Mouse (Mus musculus) cerebellum, adult 2 months (tissue): ENCODE measurements around the gene Rbsn.

Experiments used
- CTCF ChIP-seq: fragments of 200-500 bp; IDR thresholded peaks from 2 replicates; pipeline ENCODE4 v1.5.1; 2011; ENCODE audit warnings: low read depth, mild to moderate bottlenecking, control low read depth, low read length, moderate library complexity, borderline replicate concordance; ENCODE audit not compliant: insufficient read depth
- POLR2A ChIP-seq: fragments of 200-500 bp; IDR thresholded peaks from 2 replicates; pipeline ENCODE4 v1.6.1; 2011; ENCODE audit warnings: low read length, control low read depth, borderline replicate concordance; ENCODE audit not compliant: insufficient read depth

DNA sequence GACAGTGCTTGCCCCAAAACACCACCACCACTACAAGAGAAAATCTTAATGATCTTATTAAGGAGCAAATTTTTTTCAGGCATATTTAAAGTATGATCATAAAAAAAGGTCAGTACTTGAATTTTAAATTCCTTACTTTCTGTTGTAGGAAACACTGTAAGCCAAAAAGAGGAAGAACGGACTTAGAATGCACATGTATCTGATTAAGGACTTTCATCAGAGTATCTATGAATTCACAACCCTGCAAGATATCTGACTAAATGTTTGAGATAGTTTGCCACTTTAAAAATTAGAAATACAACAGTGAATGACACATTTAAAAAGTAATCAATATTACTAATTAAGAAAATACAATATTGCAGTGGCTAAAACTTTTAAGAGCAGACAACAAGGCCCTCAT lies 38.3 kb downstream of the Rbsn start:
- no peak for TF ChIP-seq CTCF
- no peak for TF ChIP-seq POLR2A
